Mouse (Mus musculus): ENCODE data around the gene Chn1.

- TF ChIP-seq CTCF (IDR thresholded peaks at IDR 0.05; ENCODE audit: borderline replicate concordance, insufficient read depth, low read length) (no peak), POLR2A (IDR thresholded peaks at IDR 0.05; ENCODE audit: low read depth, low read length) (no peak)
Observed at GRCm38 (mm10) chr2:73586392-73587108, 188.6 kb downstream of the Chn1 start.
